Comparison of ENCODE assay signal across 12 mouse cellular contexts in the genomic region with DNA sequence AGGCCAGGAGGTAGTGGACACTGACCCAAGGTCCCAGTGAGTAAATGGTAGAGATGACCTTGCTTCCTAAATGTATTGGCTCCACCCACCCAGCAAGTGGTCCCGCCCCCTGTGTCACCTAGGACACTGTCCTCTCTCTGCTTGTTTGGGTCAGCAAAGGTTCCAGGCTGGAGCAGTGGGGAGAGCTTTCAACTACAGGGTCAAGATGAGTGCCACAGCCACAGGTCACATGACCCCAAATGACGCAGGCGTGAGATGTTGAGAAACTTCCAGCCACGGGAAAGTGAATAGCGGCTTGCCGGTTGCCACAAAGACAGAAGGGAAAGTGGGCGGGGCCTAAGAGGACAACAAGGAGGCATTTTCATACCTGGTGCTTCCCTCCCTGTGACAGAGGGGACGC. TPM values are rescaled to one million over a fixed set of nuclear protein-coding genes. Genes with fewer than 3 reads are reported as not detected.
DNase-seq lines count a peak whose midpoint lies in the region; ATAC-seq and TF ChIP-seq lines count a peak whose summit lies in the region.
"Had no signal": no experiment of that assay in that cellular context is flagged by ENCODE, and none has a peak within 500 bp of the region (broad histone marks: within the 10 kb centered on the region; RNA-seq: fewer than 3 reads in every experiment).

No protein-coding gene starts in this region.

- no peak for TF ChIP-seq CTCF in heart, adult 2 months (IDR thresholded peaks at IDR 0.05)

- no peak for TF ChIP-seq POLR2A in heart, adult 2 months (IDR thresholded peaks at IDR 0.05; ENCODE audit: insufficient read depth, low read depth, low read length)

- no peaks in the 10 kb centered on the region for H3K4me1 ChIP-seq in heart, embryonic 15.5 days (replicated peaks)
- no peaks in the 10 kb centered on the region for H3K4me1 ChIP-seq in heart, adult 2 months (ENCODE audit: control insufficient read depth, insufficient read depth, low read length)
- peaks cover 89% of the 10 kb centered on the region for H3K4me1 ChIP-seq in megakaryocyte, embryonic 14.5 days
- peaks cover 18% of the 10 kb centered on the region for H3K4me1 ChIP-seq in midbrain, embryonic 10.5 days

- WGBS in heart, embryonic 15.5 days: 53% methylated on average over 8 of the region's 8 CpGs
- WGBS in heart, adult 2 months: 66% methylated on average over 8 of the region's 8 CpGs
- 75% methylated on average over 8 of the region's 8 CpGs for WGBS in midbrain, embryonic 10.5 days

- no peaks in the 10 kb centered on the region for H3K79me2 ChIP-seq in heart, adult 2 months (replicated peaks; ENCODE audit: control insufficient read depth, insufficient read depth, low read length)

- H3K27ac ChIP-seq in heart, embryonic 15.5 days: no peak overlapping the region
- no peak overlapping the region for H3K27ac ChIP-seq in heart, adult 2 months
- H3K27ac ChIP-seq in midbrain, embryonic 10.5 days (replicated peaks): no peak overlapping the region

- no peak overlapping the region for H3K9ac ChIP-seq in heart, embryonic 15.5 days
- no peak overlapping the region for H3K9ac ChIP-seq in heart, adult 2 months (ENCODE audit: low read depth, low read length)

- no peak for DNase-seq in heart, adult 2 months
- DNase-seq in ES-CJ7 (ENCODE audit: low read depth, low spot score) (peak; percentile 78), liver (peak; percentile 53)
- no peak for DNase-seq in spleen, postnatal 4 days (ENCODE audit: low spot score in 2 of 2)
- DNase-seq in spleen, postnatal 10 days (ENCODE audit: low spot score in 2 of 2): no peak
- no peak for DNase-seq in midbrain, embryonic 10.5 days (ENCODE audit: low spot score)
- DNase-seq: thymus, postnatal 4 days had no signal

- no peak overlapping the region for H3K4me2 ChIP-seq in heart, embryonic 15.5 days

- intact Hi-C loops in heart, adult 2 months (cut with DNase I): no loop called here

- no peaks in the 10 kb centered on the region for H3K27me3 ChIP-seq in heart, embryonic 15.5 days
- no peaks in the 10 kb centered on the region for H3K27me3 ChIP-seq in heart, adult 2 months (ENCODE audit: control insufficient read depth, insufficient read depth, low read length)
- no peaks in the 10 kb centered on the region for H3K27me3 ChIP-seq in megakaryocyte, embryonic 14.5 days (replicated peaks)
- no peaks in the 10 kb centered on the region for H3K27me3 ChIP-seq in midbrain, embryonic 10.5 days (ENCODE audit: low read depth, poor library complexity, severe bottlenecking)

- no peaks in the 10 kb centered on the region for H3K9me3 ChIP-seq in heart, embryonic 15.5 days (replicated peaks)
- peaks cover 5% of the 10 kb centered on the region; the same call in 1 of the 2 replicates for H3K9me3 ChIP-seq in megakaryocyte, embryonic 14.5 days
- H3K9me3 ChIP-seq in midbrain, embryonic 10.5 days (replicated peaks): no peaks in the 10 kb centered on the region

- TF ChIP-seq EP300 in heart, adult 2 months (IDR thresholded peaks at IDR 0.05; ENCODE audit: insufficient read depth, low read depth, low read length): no peak

- H3K4me3 ChIP-seq in heart, embryonic 15.5 days: no peak overlapping the region
- H3K4me3 ChIP-seq in heart, adult 2 months: no peak overlapping the region
- H3K4me3 ChIP-seq in megakaryocyte, embryonic 14.5 days (replicated peaks): peak overlapping the region; percentile 71
- H3K4me3 ChIP-seq in midbrain, embryonic 10.5 days: no peak overlapping the region

- no peaks in the 10 kb centered on the region for H3K36me3 ChIP-seq in heart, embryonic 15.5 days
- no peaks in the 10 kb centered on the region for H3K36me3 ChIP-seq in heart, adult 2 months (ENCODE audit: control insufficient read depth, insufficient read depth, low read length)
- peaks cover 80% of the 10 kb centered on the region for H3K36me3 ChIP-seq in megakaryocyte, embryonic 14.5 days (replicated peaks; ENCODE audit: low read length)
- H3K36me3 ChIP-seq in midbrain, embryonic 10.5 days: peaks cover 3% of the 10 kb centered on the region; the same call in 1 of the 2 replicates

- ATAC-seq in heart, embryonic 15.5 days (replicated peaks; ENCODE audit: insufficient number of reproducible peaks, insufficient read depth, low FRiP score, low read depth): peak; percentile 23; the same call in 1 of the 2 replicates
- ATAC-seq: CD4-positive, CD25-positive, alpha-beta regulatory T cell, adult 4 months; hindbrain, embryonic 16.5 days; midbrain, embryonic 16.5 days had no signal

RNA-seq across cellular contexts. Expression of a gene that starts 15.8 kb away (rescaled TPM):
- polyA plus RNA-seq in heart, embryonic 15.5 days (2015; fragmentation: Nextera tagmentation; extraction: Ambion mirVana): 25.0 and 33.6 TPM in 2 replicates
- 10 to 100 TPM; 17.8 to 24.5 TPM for total RNA-seq in heart, adult 2 months (2021)
- polyA plus RNA-seq in heart, adult 2 months (2012; rRNA removed): 24.1 and 29.3 TPM in 2 replicates
- 9.9 and 10.9 TPM in 2 replicates for polyA plus RNA-seq in megakaryocyte, embryonic 14.5 days (2012; ENCODE audit: insufficient read depth, low replicate concordance)
- polyA plus RNA-seq in midbrain, embryonic 10.5 days (2016; fragmentation: Nextera tagmentation; extraction: Ambion mirVana): 40.0 and 48.9 TPM in 2 replicates

RNA-seq across cellular contexts. Expression of a gene that starts 25.5 kb away (rescaled TPM):
- 565 and 609 TPM in 2 replicates for polyA plus RNA-seq in heart, embryonic 15.5 days (2015; fragmentation: Nextera tagmentation; extraction: Ambion mirVana)
- 100 to 1,000 TPM; 137 to 150 TPM for total RNA-seq in heart, adult 2 months (2021)
- polyA plus RNA-seq in heart, adult 2 months (2012; rRNA removed): 201 and 230 TPM in 2 replicates
- polyA plus RNA-seq in megakaryocyte, embryonic 14.5 days (2012; ENCODE audit: insufficient read depth, low replicate concordance): 145 and 190 TPM in 2 replicates
- polyA plus RNA-seq in midbrain, embryonic 10.5 days (2016; fragmentation: Nextera tagmentation; extraction: Ambion mirVana): 866 and 996 TPM in 2 replicates

RNA-seq across cellular contexts. Expression of a gene that starts 26.0 kb away (rescaled TPM):
- polyA plus RNA-seq in heart, embryonic 15.5 days (2015; fragmentation: Nextera tagmentation; extraction: Ambion mirVana): 38.0 and 42.9 TPM in 2 replicates
- 10 to 100 TPM; 69.6 to 95.0 TPM for total RNA-seq in heart, adult 2 months (2021)
- 247 and 250 TPM in 2 replicates for polyA plus RNA-seq in heart, adult 2 months (2012; rRNA removed)
- 113 and 163 TPM in 2 replicates for polyA plus RNA-seq in megakaryocyte, embryonic 14.5 days (2012; ENCODE audit: insufficient read depth, low replicate concordance)
- 7.3 and 7.7 TPM in 2 replicates for polyA plus RNA-seq in midbrain, embryonic 10.5 days (2016; fragmentation: Nextera tagmentation; extraction: Ambion mirVana)

RNA-seq across cellular contexts. Expression of a gene that starts 56.4 kb away (rescaled TPM):
- polyA plus RNA-seq in heart, embryonic 15.5 days (2015; fragmentation: Nextera tagmentation; extraction: Ambion mirVana): 0.93 and 2.5 TPM in 2 replicates
- 1 to 10 TPM; 2.3 to 3.5 TPM for total RNA-seq in heart, adult 2 months (2021)
- 4.9 and 5.5 TPM in 2 replicates for polyA plus RNA-seq in heart, adult 2 months (2012; rRNA removed)
- not detected in 2 replicates for polyA plus RNA-seq in megakaryocyte, embryonic 14.5 days (2012; ENCODE audit: insufficient read depth, low replicate concordance)
- 5.9 and 7.8 TPM in 2 replicates for polyA plus RNA-seq in midbrain, embryonic 10.5 days (2016; fragmentation: Nextera tagmentation; extraction: Ambion mirVana)

Comparison
In these comparisons a context has a peak if more than half of its experiments do, and no peak if none do; other contexts are left out.
1. DNase-seq: peak in ES-CJ7 (single experiment) and liver (single experiment); none in heart, adult 2 months (0 of 2), spleen, postnatal 4 days (0 of 2), spleen, postnatal 10 days (0 of 2) and midbrain, embryonic 10.5 days (single experiment).